16 mouse cellular contexts compared by ENCODE assay signal in the genomic region with DNA sequence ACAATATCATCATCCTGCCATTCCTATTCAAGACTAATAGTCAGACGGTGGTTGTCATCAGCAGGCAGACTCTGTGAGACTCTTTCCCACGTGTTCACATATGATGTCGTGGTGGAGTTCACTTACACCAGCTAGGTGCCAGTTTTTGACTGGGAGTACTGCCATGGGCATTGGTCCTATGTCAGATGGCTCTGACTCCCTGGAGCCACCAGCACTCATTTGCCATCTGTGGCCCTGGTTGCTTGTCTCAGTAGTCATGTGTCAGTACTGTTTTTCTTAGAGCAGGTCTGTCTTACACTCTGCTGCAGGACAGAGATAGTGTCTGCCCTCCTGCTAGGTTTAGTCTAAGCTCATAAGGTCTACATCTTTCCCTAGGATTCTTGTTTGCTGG. TPM values are rescaled to one million over a fixed set of nuclear protein-coding genes. Genes with fewer than 3 reads are reported as not detected.
DNase-seq lines count a peak whose midpoint lies in the region; ATAC-seq lines count a peak whose summit lies in the region.
"Had no signal": no experiment of that assay in that cellular context is flagged by ENCODE, and none has a peak within 500 bp of the region (broad histone marks: within the 10 kb centered on the region; RNA-seq: fewer than 3 reads in every experiment).

No protein-coding gene starts in this region.

- DNase-seq in left cerebral cortex, postnatal 4 days = peak; percentile 63
- DNase-seq in left cerebral cortex, postnatal 36 days (ENCODE audit: low spot score in 2 of 2) = no peak
- DNase-seq in cerebellum, postnatal 10 days = peak; percentile 92 to 93
- peak; percentile 55 for DNase-seq in gastrocnemius, postnatal 25 days
- no peak for DNase-seq in layer of hippocampus, postnatal 10 days (ENCODE audit: low spot score in 2 of 2)
- no peak for DNase-seq in lung, postnatal 25 days (ENCODE audit: low spot score)
- no peak for DNase-seq in right cerebral cortex, postnatal 4 days
- DNase-seq: adrenal gland, adult 2 months; kidney, adult 11 months; kidney, postnatal 14 days; layer of hippocampus, adult 9-11 months; lung, postnatal 14 days; right cerebral cortex, postnatal 25 days; thymus, postnatal 36 days had no signal

- ATAC-seq in cerebellum, adult (ENCODE audit: insufficient number of reproducible peaks, low FRiP score, low TSS enrichment) = peak; percentile 95

- intact Hi-C loops in left cerebral cortex, postnatal 4 days (cut with DNase I) = no loop called here
- intact Hi-C loops in left cerebral cortex, postnatal 36 days (cut with DNase I) = no loop called here

RNA-seq across cellular contexts. Expression of a gene that starts 13.4 kb away (rescaled TPM):
- total RNA-seq in left cerebral cortex, postnatal 4 days (2021) = 10 to 100 TPM; 92.6 to 92.8 TPM
- total RNA-seq in left cerebral cortex, postnatal 36 days (2021) = 10 to 100 TPM; 55.5 to 63.1 TPM
- 10 to 100 TPM; 49.6 to 51.7 TPM for total RNA-seq in gastrocnemius, postnatal 25 days (2021)
- total RNA-seq in layer of hippocampus, postnatal 10 days (2021) = 10 to 100 TPM; 81.5 to 82.8 TPM

RNA-seq across cellular contexts. Expression of a gene that starts 22.7 kb away (rescaled TPM):
- total RNA-seq in left cerebral cortex, postnatal 4 days (2021) = not detected
- total RNA-seq in left cerebral cortex, postnatal 36 days (2021) = not detected
- total RNA-seq in gastrocnemius, postnatal 25 days (2021) = 1 to 10 TPM in 1 of 2 experiments, under 1 TPM in 1; 0.15 to 1.4 TPM
- not detected for total RNA-seq in layer of hippocampus, postnatal 10 days (2021)
- total RNA-seq: adrenal gland, adult 2 months; heart, postnatal 25 days had no signal

RNA-seq across cellular contexts. Expression of a gene that starts 36.7 kb away (rescaled TPM):
- not detected for total RNA-seq in left cerebral cortex, postnatal 4 days (2021)
- not detected for total RNA-seq in left cerebral cortex, postnatal 36 days (2021)
- total RNA-seq in gastrocnemius, postnatal 25 days (2021) = 1 to 10 TPM; 2.1 to 3.5 TPM
- not detected for total RNA-seq in layer of hippocampus, postnatal 10 days (2021)
- total RNA-seq: adrenal gland, adult 2 months; heart, postnatal 25 days had no signal

RNA-seq across cellular contexts. Expression of a gene that starts 37.0 kb away (rescaled TPM):
- total RNA-seq in left cerebral cortex, postnatal 4 days (2021) = 1 to 10 TPM; 1.5 to 2.0 TPM
- total RNA-seq in left cerebral cortex, postnatal 36 days (2021) = 10 to 100 TPM; 10.9 to 16.4 TPM
- 1 to 10 TPM; 6.4 to 8.5 TPM for total RNA-seq in gastrocnemius, postnatal 25 days (2021)
- total RNA-seq in layer of hippocampus, postnatal 10 days (2021) = 1 to 10 TPM; 7.2 to 7.7 TPM

RNA-seq across cellular contexts. Expression of a gene that starts 44.0 kb away (rescaled TPM):
- total RNA-seq in left cerebral cortex, postnatal 4 days (2021) = under 1 TPM; 0.16 to 0.40 TPM
- under 1 TPM; 0.88 to 0.89 TPM for total RNA-seq in left cerebral cortex, postnatal 36 days (2021)
- total RNA-seq in gastrocnemius, postnatal 25 days (2021) = not detected
- total RNA-seq in layer of hippocampus, postnatal 10 days (2021) = under 1 TPM in 1 of 2 experiments, not detected in 1; 0.32 TPM
- total RNA-seq: adrenal gland, adult 2 months; heart, postnatal 25 days had no signal

Comparison
In these comparisons a context has a peak if more than half of its experiments do, and no peak if none do; other contexts are left out.
1. DNase-seq: peak in left cerebral cortex, postnatal 4 days (single experiment), cerebellum, postnatal 10 days (2 of 2) and gastrocnemius, postnatal 25 days (single experiment); none in left cerebral cortex, postnatal 36 days (0 of 2), layer of hippocampus, postnatal 10 days (0 of 2), lung, postnatal 25 days (single experiment) and right cerebral cortex, postnatal 4 days (single experiment).